Mouse (Mus musculus) urinary bladder, postnatal 36 days (tissue): ENCODE measurements around the gene Kdm3a.

Source experiments
- DNase-seq, 2 experiments: peaks; one replicate each; pipeline ENCODE4 v3.0.0; 2022; ENCODE audit warnings: low spot score in 2 of 2, mixed read lengths in 1 of 2

Kdm3a gene

GRCm38 (mm10) chr6:71632829-71633662 is at the start of gene Kdm3a:
TSS of gene Kdm3a (minus strand) at chr6:71632990.
- DNase-seq, result peak; percentile 97 to 98

- DNase-seq, result no peak
Observed at GRCm38 (mm10) chr6:71678891-71679290, 46.1 kb upstream of the Kdm3a start.

GRCm38 (mm10) chr6:71673166-71673565 is 40.4 kb upstream of the Kdm3a start:
- DNase-seq, result peak in 1 of 2 experiments; percentile 10

- no peak for DNase-seq
Observed at GRCm38 (mm10) chr6:71664511-71664910, 31.7 kb upstream of the Kdm3a start.

- DNase-seq, result no peak
Observed at GRCm38 (mm10) chr6:71658290-71658689, 25.5 kb upstream of the Kdm3a start.

- no peak for DNase-seq
Observed at GRCm38 (mm10) chr6:71655835-71656234, 23.0 kb upstream of the Kdm3a start.

- no peak for DNase-seq
Observed at GRCm38 (mm10) chr6:71651868-71652267, 19.1 kb upstream of the Kdm3a start.

- no peak for DNase-seq
Observed at GRCm38 (mm10) chr6:71632486-71632828, 333 bp downstream of the Kdm3a start.

GRCm38 (mm10) chr6:71631706-71632461 is 906 bp downstream of the Kdm3a start:
- DNase-seq, result peak; percentile 37 to 55

- DNase-seq, result no peak
Observed at GRCm38 (mm10) chr6:71631196-71631595, 1.6 kb downstream of the Kdm3a start.

- DNase-seq, result no peak
Observed at GRCm38 (mm10) chr6:71627325-71627724, 5.5 kb downstream of the Kdm3a start.

GRCm38 (mm10) chr6:71625984-71626383 is 6.8 kb downstream of the Kdm3a start:
- DNase-seq, result no peak

- DNase-seq, result no peak
Observed at GRCm38 (mm10) chr6:71624723-71625122, 8.1 kb downstream of the Kdm3a start.

GRCm38 (mm10) chr6:71621981-71622380 is 10.8 kb downstream of the Kdm3a start:
- DNase-seq, result peak in 1 of 2 experiments; percentile 49

GRCm38 (mm10) chr6:71621551-71621950 is 11.2 kb downstream of the Kdm3a start:
- no peak for DNase-seq

- DNase-seq, result peak in 1 of 2 experiments; percentile 19
Observed at GRCm38 (mm10) chr6:71616959-71617358, 15.8 kb downstream of the Kdm3a start.

- no peak for DNase-seq
Observed at GRCm38 (mm10) chr6:71613225-71613624, 19.6 kb downstream of the Kdm3a start.

- no peak for DNase-seq
Observed at GRCm38 (mm10) chr6:71609968-71610367, 22.8 kb downstream of the Kdm3a start.

- no peak for DNase-seq
Observed at GRCm38 (mm10) chr6:71608994-71609393, 23.8 kb downstream of the Kdm3a start.

- DNase-seq, result no peak
Observed at GRCm38 (mm10) chr6:71607756-71608155, 25.0 kb downstream of the Kdm3a start.

- DNase-seq, result no peak
Observed at GRCm38 (mm10) chr6:71590154-71590553, 42.6 kb downstream of the Kdm3a start.

- no peak for DNase-seq
Observed at GRCm38 (mm10) chr6:71589401-71589800, 43.4 kb downstream of the Kdm3a start.

GRCm38 (mm10) chr6:71583198-71583597 is 49.6 kb downstream of the Kdm3a start:
- DNase-seq, result no peak
